Mouse (Mus musculus): ENCODE measurements around the gene Ptprcap. TPM values are rescaled to one million over a fixed set of nuclear protein-coding genes. Genes with fewer than 3 reads are reported as not detected.
A peak's percentile ranks its signal among the peaks of the same experiment; 100 is the strongest.

The Ptprcap gene
- polyA plus RNA-seq, 2 experiments, result 7.0 to 7.8 TPM

- Histone ChIP-seq H3K4me1 (ENCODE audit: control insufficient read depth, insufficient read depth, low read length) (peaks cover 16% of the 10 kb centered on the region), H3K36me3 (ENCODE audit: control insufficient read depth, insufficient read depth, low read length) (peaks cover 32% of the 10 kb centered on the region), H3K27ac (replicated peaks; ENCODE audit: low read depth, low read length) (no peak overlapping the region), H3K4me2 (replicated peaks; ENCODE audit: low read depth, low read length, severe bottlenecking) (peak overlapping the region; percentile 98), H3K9ac (ENCODE audit: low read depth, low read length, severe bottlenecking) (peak overlapping the region; percentile 73), H3K4me3 (replicated peaks; ENCODE audit: low read length) (peak overlapping the region; percentile 67), H3K27me3 (ENCODE audit: control insufficient read depth, insufficient read depth, low read length) (no peaks in the 10 kb centered on the region), H3K9me3 (ENCODE audit: control insufficient read depth, low read length) (no peaks in the 10 kb centered on the region)
- no peak for DNase-seq (ENCODE audit: low spot score)
- no peak for TF ChIP-seq POLR2A (IDR thresholded peaks at IDR 0.05; ENCODE audit: borderline replicate concordance, extremely low read depth, insufficient read depth, insufficient read length)
- ATAC-seq (ENCODE audit: low FRiP score, low read depth), result no peak
- WGBS, result 29% methylated on average over 7 of the region's 7 CpGs
These were observed 48.7 kb downstream of the Ptprcap start for GRCm38 (mm10) chr19:4202149-4202548.

DNA sequence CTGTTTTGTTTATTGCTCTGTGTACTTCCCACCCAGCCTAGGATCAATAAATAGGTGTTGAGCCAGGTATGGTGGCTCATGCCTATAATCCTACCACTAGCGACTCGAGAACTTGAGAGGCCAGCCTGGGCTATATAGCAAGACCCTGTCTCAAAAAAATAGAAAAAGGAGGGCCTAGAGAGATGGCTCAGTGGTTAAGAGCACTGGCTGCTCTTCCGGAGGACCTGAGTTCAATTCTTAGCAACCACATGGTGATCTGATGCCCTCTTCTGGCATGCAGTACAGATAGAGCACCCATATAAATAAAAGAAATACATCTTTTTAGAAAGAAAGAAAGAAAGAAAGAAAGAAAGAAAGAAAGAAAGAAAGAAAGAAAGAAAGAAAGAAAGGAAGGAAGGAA, 49.7 kb downstream of the Ptprcap start:
- WGBS, result 62% methylated on average over 3 of the region's 3 CpGs
- no peak for TF ChIP-seq POLR2A (IDR thresholded peaks at IDR 0.05; ENCODE audit: borderline replicate concordance, extremely low read depth, insufficient read depth, insufficient read length)
- DNase-seq (ENCODE audit: low spot score), result no peak
- Histone ChIP-seq H3K27me3 (ENCODE audit: control insufficient read depth, insufficient read depth, low read length) (no peaks in the 10 kb centered on the region), H3K27ac (replicated peaks; ENCODE audit: low read depth, low read length) (no peak overlapping the region), H3K4me1 (ENCODE audit: control insufficient read depth, insufficient read depth, low read length) (peaks cover 16% of the 10 kb centered on the region), H3K9me3 (ENCODE audit: control insufficient read depth, low read length) (no peaks in the 10 kb centered on the region), H3K9ac (ENCODE audit: low read depth, low read length, severe bottlenecking) (no peak overlapping the region), H3K36me3 (ENCODE audit: control insufficient read depth, insufficient read depth, low read length) (peaks cover 22% of the 10 kb centered on the region), H3K4me3 (replicated peaks; ENCODE audit: low read length) (no peak overlapping the region), H3K4me2 (replicated peaks; ENCODE audit: low read depth, low read length, severe bottlenecking) (no peak overlapping the region)
- no peak for ATAC-seq (ENCODE audit: low FRiP score, low read depth)

GRCm38 (mm10) chr19:4203604-4204326, 50.4 kb downstream of the Ptprcap start:
- Histone ChIP-seq H3K9ac (ENCODE audit: low read depth, low read length, severe bottlenecking) (no peak overlapping the region), H3K36me3 (ENCODE audit: control insufficient read depth, insufficient read depth, low read length) (peaks cover 16% of the 10 kb centered on the region), H3K27ac (replicated peaks; ENCODE audit: low read depth, low read length) (no peak overlapping the region), H3K9me3 (ENCODE audit: control insufficient read depth, low read length) (no peaks in the 10 kb centered on the region), H3K27me3 (ENCODE audit: control insufficient read depth, insufficient read depth, low read length) (no peaks in the 10 kb centered on the region), H3K4me1 (ENCODE audit: control insufficient read depth, insufficient read depth, low read length) (peaks cover 16% of the 10 kb centered on the region), H3K4me2 (replicated peaks; ENCODE audit: low read depth, low read length, severe bottlenecking) (no peak overlapping the region), H3K4me3 (replicated peaks; ENCODE audit: low read length) (no peak overlapping the region)
- 60% methylated on average over 13 of the region's 13 CpGs for WGBS
- ATAC-seq (ENCODE audit: low FRiP score, low read depth) (no peak), DNase-seq (ENCODE audit: low spot score) (no peak)
- no peak for TF ChIP-seq POLR2A (IDR thresholded peaks at IDR 0.05; ENCODE audit: borderline replicate concordance, extremely low read depth, insufficient read depth, insufficient read length)

GRCm38 (mm10) chr19:4204889-4205288, 51.5 kb downstream of the Ptprcap start:
- peaks cover 16% of the 10 kb centered on the region for H3K4me1 ChIP-seq (ENCODE audit: control insufficient read depth, insufficient read depth, low read length)
- DNase-seq (ENCODE audit: low spot score), result no peak
- H3K9ac ChIP-seq (ENCODE audit: low read depth, low read length, severe bottlenecking), result no peak overlapping the region
- no peak overlapping the region for H3K4me3 ChIP-seq (replicated peaks; ENCODE audit: low read length)
- H3K9me3 ChIP-seq (ENCODE audit: control insufficient read depth, low read length), result no peaks in the 10 kb centered on the region
- TF ChIP-seq POLR2A (IDR thresholded peaks at IDR 0.05; ENCODE audit: borderline replicate concordance, extremely low read depth, insufficient read depth, insufficient read length), result no peak
- 71% methylated on average over 3 of the region's 4 CpGs for WGBS
- no peak overlapping the region for H3K27ac ChIP-seq (replicated peaks; ENCODE audit: low read depth, low read length)
- H3K27me3 ChIP-seq (ENCODE audit: control insufficient read depth, insufficient read depth, low read length), result no peaks in the 10 kb centered on the region
- peaks cover 5% of the 10 kb centered on the region; the same call in 1 of the 2 replicates for H3K36me3 ChIP-seq (ENCODE audit: control insufficient read depth, insufficient read depth, low read length)
- no peak overlapping the region for H3K4me2 ChIP-seq (replicated peaks; ENCODE audit: low read depth, low read length, severe bottlenecking)
- no peak for ATAC-seq (ENCODE audit: low FRiP score, low read depth)

Other genes starting within 250 kb of the Ptprcap start
Only the 30 nearest of the 34 such genes appear.
- 33.3 and 40.7 TPM in 2 replicates for gene Unc93b1, start 218.4 kb upstream of the Ptprcap start, polyA plus RNA-seq (2012; rRNA removed)
- gene Unc93b1, start 218.4 kb upstream of the Ptprcap start, polyA plus RNA-seq (2014; fragmentation: Nextera tagmentation; extraction: Ambion mirVana), result 21.9 and 23.3 TPM in 2 replicates
- gene Aldh3b3, start 195.0 kb upstream of the Ptprcap start, polyA plus RNA-seq (2012; rRNA removed), result 0.32 and 0.52 TPM in 2 replicates
- 0.33 and 0.39 TPM in 2 replicates for gene Aldh3b3, start 195.0 kb upstream of the Ptprcap start, polyA plus RNA-seq (2014; fragmentation: Nextera tagmentation; extraction: Ambion mirVana)
- gene Aldh3b2, start 181.3 kb upstream of the Ptprcap start, polyA plus RNA-seq (2012; rRNA removed), result 10.7 and 14.5 TPM in 2 replicates
- gene Aldh3b2, start 181.3 kb upstream of the Ptprcap start, polyA plus RNA-seq (2014; fragmentation: Nextera tagmentation; extraction: Ambion mirVana), result 28.1 and 30.3 TPM in 2 replicates
- gene Acy3, start 167.0 kb upstream of the Ptprcap start, polyA plus RNA-seq (2012; rRNA removed), result 9.4 and 12.8 TPM in 2 replicates
- gene Acy3, start 167.0 kb upstream of the Ptprcap start, polyA plus RNA-seq (2014; fragmentation: Nextera tagmentation; extraction: Ambion mirVana), result 6.7 and 9.2 TPM in 2 replicates
- 0.08 and 0.12 TPM in 2 replicates for gene Tbx10, start 160.9 kb upstream of the Ptprcap start, polyA plus RNA-seq (2012; rRNA removed)
- gene Tbx10, start 160.9 kb upstream of the Ptprcap start, polyA plus RNA-seq (2014; fragmentation: Nextera tagmentation; extraction: Ambion mirVana), result 0.28 TPM in 1 of 2 replicates, not detected in the other
- 18.3 and 21.0 TPM in 2 replicates for gene Nudt8, start 153.0 kb upstream of the Ptprcap start, polyA plus RNA-seq (2012; rRNA removed)
- 35.8 and 38.9 TPM in 2 replicates for gene Nudt8, start 153.0 kb upstream of the Ptprcap start, polyA plus RNA-seq (2014; fragmentation: Nextera tagmentation; extraction: Ambion mirVana)
- 7.0 and 8.0 TPM in 2 replicates for gene Gm49405, start 153.0 kb upstream of the Ptprcap start, polyA plus RNA-seq (2012; rRNA removed)
- gene Gm49405, start 153.0 kb upstream of the Ptprcap start, polyA plus RNA-seq (2014; fragmentation: Nextera tagmentation; extraction: Ambion mirVana), result 2.3 and 3.3 TPM in 2 replicates
- gene Doc2g, start 150.3 kb upstream of the Ptprcap start, polyA plus RNA-seq (2012; rRNA removed), result 19.6 and 22.4 TPM in 2 replicates
- gene Doc2g, start 150.3 kb upstream of the Ptprcap start, polyA plus RNA-seq (2014; fragmentation: Nextera tagmentation; extraction: Ambion mirVana), result 3.4 and 3.9 TPM in 2 replicates
- gene Ndufv1, start 140.8 kb upstream of the Ptprcap start, polyA plus RNA-seq (2012; rRNA removed), result 141 and 157 TPM in 2 replicates
- 193 and 194 TPM in 2 replicates for gene Ndufv1, start 140.8 kb upstream of the Ptprcap start, polyA plus RNA-seq (2014; fragmentation: Nextera tagmentation; extraction: Ambion mirVana)
- 291 and 325 TPM in 2 replicates for gene Gstp1, start 115.6 kb upstream of the Ptprcap start, polyA plus RNA-seq (2012; rRNA removed)
- gene Gstp1, start 115.6 kb upstream of the Ptprcap start, polyA plus RNA-seq (2014; fragmentation: Nextera tagmentation; extraction: Ambion mirVana), result 508 and 540 TPM in 2 replicates
- gene Gstp2, start 107.6 kb upstream of the Ptprcap start, polyA plus RNA-seq (2012; rRNA removed), result 10.7 and 10.8 TPM in 2 replicates
- 0.87 and 1.7 TPM in 2 replicates for gene Gstp2, start 107.6 kb upstream of the Ptprcap start, polyA plus RNA-seq (2014; fragmentation: Nextera tagmentation; extraction: Ambion mirVana)
- gene Gstp3, start 94.0 kb upstream of the Ptprcap start, polyA plus RNA-seq (2012; rRNA removed), result 0.63 and 0.69 TPM in 2 replicates
- 0.41 and 0.47 TPM in 2 replicates for gene Gstp3, start 94.0 kb upstream of the Ptprcap start, polyA plus RNA-seq (2014; fragmentation: Nextera tagmentation; extraction: Ambion mirVana)
- gene Cabp2, start 72.0 kb upstream of the Ptprcap start, polyA plus RNA-seq (2012; rRNA removed), result not detected in 2 replicates
- not detected in 2 replicates for gene Cabp2, start 72.0 kb upstream of the Ptprcap start, polyA plus RNA-seq (2014; fragmentation: Nextera tagmentation; extraction: Ambion mirVana)
- gene Cdk2ap2, start 56.4 kb upstream of the Ptprcap start, polyA plus RNA-seq (2012; rRNA removed), result 45.2 and 52.1 TPM in 2 replicates
- gene Cdk2ap2, start 56.4 kb upstream of the Ptprcap start, polyA plus RNA-seq (2014; fragmentation: Nextera tagmentation; extraction: Ambion mirVana), result 67.0 and 67.6 TPM in 2 replicates
- 16.2 and 20.8 TPM in 2 replicates for gene Pitpnm1, start 53.6 kb upstream of the Ptprcap start, polyA plus RNA-seq (2012; rRNA removed)
- 4.5 and 6.7 TPM in 2 replicates for gene Pitpnm1, start 53.6 kb upstream of the Ptprcap start, polyA plus RNA-seq (2014; fragmentation: Nextera tagmentation; extraction: Ambion mirVana)
- gene Aip, start 27.7 kb upstream of the Ptprcap start, polyA plus RNA-seq (2012; rRNA removed), result 96.0 and 119 TPM in 2 replicates
- 86.4 and 95.7 TPM in 2 replicates for gene Aip, start 27.7 kb upstream of the Ptprcap start, polyA plus RNA-seq (2014; fragmentation: Nextera tagmentation; extraction: Ambion mirVana)
- gene Gpr152, start 13.8 kb upstream of the Ptprcap start, polyA plus RNA-seq (2012; rRNA removed), result 0.01 and 0.05 TPM in 2 replicates
- not detected in 2 replicates for gene Gpr152, start 13.8 kb upstream of the Ptprcap start, polyA plus RNA-seq (2014; fragmentation: Nextera tagmentation; extraction: Ambion mirVana)
- gene Cabp4, start 9.6 kb upstream of the Ptprcap start, polyA plus RNA-seq (2012; rRNA removed), result 0.05 and 0.06 TPM in 2 replicates
- 0.10 TPM in 2 replicates for gene Cabp4, start 9.6 kb upstream of the Ptprcap start, polyA plus RNA-seq (2014; fragmentation: Nextera tagmentation; extraction: Ambion mirVana)
- gene Coro1b, start 5.0 kb upstream of the Ptprcap start, polyA plus RNA-seq (2012; rRNA removed), result 229 and 261 TPM in 2 replicates
- gene Coro1b, start 5.0 kb upstream of the Ptprcap start, polyA plus RNA-seq (2014; fragmentation: Nextera tagmentation; extraction: Ambion mirVana), result 148 and 153 TPM in 2 replicates
- 76.4 and 85.1 TPM in 2 replicates for gene Rps6kb2, start 9.8 kb downstream of the Ptprcap start, polyA plus RNA-seq (2012; rRNA removed)
- 43.0 and 47.2 TPM in 2 replicates for gene Rps6kb2, start 9.8 kb downstream of the Ptprcap start, polyA plus RNA-seq (2014; fragmentation: Nextera tagmentation; extraction: Ambion mirVana)
- 2.6 and 5.6 TPM in 2 replicates for gene Carns1, start 21.9 kb downstream of the Ptprcap start, polyA plus RNA-seq (2012; rRNA removed)
- 1.4 and 1.8 TPM in 2 replicates for gene Carns1, start 21.9 kb downstream of the Ptprcap start, polyA plus RNA-seq (2014; fragmentation: Nextera tagmentation; extraction: Ambion mirVana)
- gene Tbc1d10c, start 37.7 kb downstream of the Ptprcap start, polyA plus RNA-seq (2012; rRNA removed), result 4.5 and 5.8 TPM in 2 replicates
- gene Tbc1d10c, start 37.7 kb downstream of the Ptprcap start, polyA plus RNA-seq (2014; fragmentation: Nextera tagmentation; extraction: Ambion mirVana), result 3.5 and 3.9 TPM in 2 replicates
- gene Ppp1ca, start 38.5 kb downstream of the Ptprcap start, polyA plus RNA-seq (2012; rRNA removed), result 490 and 517 TPM in 2 replicates
- gene Ppp1ca, start 38.5 kb downstream of the Ptprcap start, polyA plus RNA-seq (2014; fragmentation: Nextera tagmentation; extraction: Ambion mirVana), result 794 and 821 TPM in 2 replicates
- 57.5 and 75.5 TPM in 2 replicates for gene Rad9a, start 48.1 kb downstream of the Ptprcap start, polyA plus RNA-seq (2012; rRNA removed)
- gene Rad9a, start 48.1 kb downstream of the Ptprcap start, polyA plus RNA-seq (2014; fragmentation: Nextera tagmentation; extraction: Ambion mirVana), result 33.3 and 38.0 TPM in 2 replicates
- 42.8 and 61.2 TPM in 2 replicates for gene Clcf1, start 60.6 kb downstream of the Ptprcap start, polyA plus RNA-seq (2012; rRNA removed)
- 7.7 and 8.7 TPM in 2 replicates for gene Clcf1, start 60.6 kb downstream of the Ptprcap start, polyA plus RNA-seq (2014; fragmentation: Nextera tagmentation; extraction: Ambion mirVana)
- gene AC109138.7, start 60.8 kb downstream of the Ptprcap start, polyA plus RNA-seq (2012; rRNA removed), result 0.83 and 1.0 TPM in 2 replicates
- gene AC109138.7, start 60.8 kb downstream of the Ptprcap start, polyA plus RNA-seq (2014; fragmentation: Nextera tagmentation; extraction: Ambion mirVana), result not detected in 2 replicates
- gene Pold4, start 78.3 kb downstream of the Ptprcap start, polyA plus RNA-seq (2012; rRNA removed), result 48.0 and 50.7 TPM in 2 replicates
- 26.5 and 28.4 TPM in 2 replicates for gene Pold4, start 78.3 kb downstream of the Ptprcap start, polyA plus RNA-seq (2014; fragmentation: Nextera tagmentation; extraction: Ambion mirVana)
- gene Ssh3, start 115.6 kb downstream of the Ptprcap start, polyA plus RNA-seq (2012; rRNA removed), result 57.5 and 65.5 TPM in 2 replicates
- gene Ssh3, start 115.6 kb downstream of the Ptprcap start, polyA plus RNA-seq (2014; fragmentation: Nextera tagmentation; extraction: Ambion mirVana), result 21.2 and 22.3 TPM in 2 replicates
- 25.2 and 33.2 TPM in 2 replicates for gene Ankrd13d, start 129.5 kb downstream of the Ptprcap start, polyA plus RNA-seq (2012; rRNA removed)
- 10.2 and 11.5 TPM in 2 replicates for gene Ankrd13d, start 129.5 kb downstream of the Ptprcap start, polyA plus RNA-seq (2014; fragmentation: Nextera tagmentation; extraction: Ambion mirVana)
- 83.6 and 92.1 TPM in 2 replicates for gene Grk2, start 152.6 kb downstream of the Ptprcap start, polyA plus RNA-seq (2012; rRNA removed)
- 22.3 and 22.9 TPM in 2 replicates for gene Grk2, start 152.6 kb downstream of the Ptprcap start, polyA plus RNA-seq (2014; fragmentation: Nextera tagmentation; extraction: Ambion mirVana)

All from limb, embryonic 14.5 days (tissue).